Mouse (Mus musculus) thymus, adult 2 months (tissue): Measurements from ENCODE around the gene Ubac1. TPM values are rescaled to one million over a fixed set of nuclear protein-coding genes. Genes with fewer than 3 reads are reported as not detected.

Source experiments
- DNase-seq: peaks from one replicate; pipeline ENCODE4 v3.0.0; 2021
- H3K27ac ChIP-seq: fragments of 200-500 bp; 2 replicates; pipeline ENCODE4 v1.5.1; 2012; ENCODE audit warnings: low read length, control low read depth; ENCODE audit not compliant: control insufficient read depth, insufficient read depth
- H3K27me3 ChIP-seq: fragments of 200-500 bp; 2 replicates; pipeline ENCODE4 v1.6.1; 2012; ENCODE audit warnings: mild to moderate bottlenecking, low read length, moderate library complexity, mixed read lengths; ENCODE audit not compliant: control insufficient read depth, insufficient read depth
- H3K36me3 ChIP-seq: fragments of 200-500 bp; 2 replicates; pipeline ENCODE4 v1.6.1; 2012; ENCODE audit warnings: mild to moderate bottlenecking, low read length, moderate library complexity; ENCODE audit not compliant: control insufficient read depth, insufficient read depth
- H3K4me1 ChIP-seq: fragments of 200-500 bp; replicated peaks from 2 replicates; pipeline ENCODE4 v1.6.1; 2012; ENCODE audit warnings: low read length; ENCODE audit not compliant: control insufficient read depth, insufficient read depth
- H3K4me3 ChIP-seq: fragments of 200-500 bp; 2 replicates; pipeline ENCODE4 v1.5.1; 2012; ENCODE audit warnings: mild to moderate bottlenecking, low read length, control low read depth, moderate library complexity; ENCODE audit not compliant: control insufficient read depth, insufficient read depth
- CTCF ChIP-seq: fragments of 200-500 bp; IDR thresholded peaks from 2 replicates; pipeline ENCODE4 v1.5.1; 2012; ENCODE audit warnings: mild to moderate bottlenecking, control low read depth, low read length, moderate library complexity, borderline replicate concordance; ENCODE audit not compliant: control insufficient read depth, poor library complexity, insufficient read depth; ENCODE audit errors: extremely low read depth
- POLR2A ChIP-seq: fragments of 200-500 bp; IDR thresholded peaks from 2 replicates; pipeline ENCODE4 v1.6.1; 2012; ENCODE audit warnings: mild to moderate bottlenecking, low read length, control low read depth, moderate library complexity; ENCODE audit not compliant: control insufficient read depth, poor library complexity, insufficient read depth; ENCODE audit errors: extremely low read depth
- WGBS: fragments of 180-500 bp; shearing (Covaris S2); methylation state at CpG from one replicate; pipeline ENCODE4 v1.1.7; 2018; 5-methylcytosine and 5-hydroxymethylcytosine counted together
- polyA plus RNA-seq: library from polyadenylated mRNA; depleted of rRNA; stranded (reverse); fragments of >200 nt; gene quantifications from 2 replicates; pipeline ENCODE4 v1.2.3, GENCODE M21; 2012; rRNA removed

Gene Ubac1
- polyA plus RNA-seq, 1 experiment, result 66.3 TPM

GRCm38 (mm10) chr2:25982052-25982425 is 39.5 kb downstream of the Ubac1 start:
- 4% methylated on average over 16 of the region's 16 CpGs for WGBS
- H3K36me3 ChIP-seq, result no peaks in the 10 kb centered on the region
- peak overlapping the region; percentile 76 for H3K4me3 ChIP-seq
- DNase-seq, result peak; percentile 18
- H3K27me3 ChIP-seq, result no peaks in the 10 kb centered on the region
- H3K4me1 ChIP-seq, result peaks cover 12% of the 10 kb centered on the region
- H3K27ac ChIP-seq, result no peak overlapping the region
- no peak for TF ChIP-seq POLR2A
- no peak for TF ChIP-seq CTCF

- DNase-seq, result no peak
- no peaks in the 10 kb centered on the region for H3K27me3 ChIP-seq
- H3K27ac ChIP-seq, result no peak overlapping the region
- WGBS, result 89% methylated on average over 4 of the region's 4 CpGs
- TF ChIP-seq CTCF, result no peak
- TF ChIP-seq POLR2A, result no peak
- no peaks in the 10 kb centered on the region for H3K36me3 ChIP-seq
- H3K4me3 ChIP-seq, result no peak overlapping the region
- peaks cover 11% of the 10 kb centered on the region for H3K4me1 ChIP-seq
These were observed 42.5 kb downstream of the Ubac1 start for GRCm38 (mm10) chr2:25978997-25979396.

- DNase-seq, result no peak
- WGBS, result 84% methylated on average over 7 of the region's 7 CpGs
- peaks cover 8% of the 10 kb centered on the region for H3K4me1 ChIP-seq
- no peak overlapping the region for H3K27ac ChIP-seq
- TF ChIP-seq CTCF (no peak), POLR2A (no peak)
- no peaks in the 10 kb centered on the region for H3K27me3 ChIP-seq
- H3K4me3 ChIP-seq, result no peak overlapping the region
- no peaks in the 10 kb centered on the region for H3K36me3 ChIP-seq
These were observed 43.8 kb downstream of the Ubac1 start for GRCm38 (mm10) chr2:25977587-25978239.

DNA sequence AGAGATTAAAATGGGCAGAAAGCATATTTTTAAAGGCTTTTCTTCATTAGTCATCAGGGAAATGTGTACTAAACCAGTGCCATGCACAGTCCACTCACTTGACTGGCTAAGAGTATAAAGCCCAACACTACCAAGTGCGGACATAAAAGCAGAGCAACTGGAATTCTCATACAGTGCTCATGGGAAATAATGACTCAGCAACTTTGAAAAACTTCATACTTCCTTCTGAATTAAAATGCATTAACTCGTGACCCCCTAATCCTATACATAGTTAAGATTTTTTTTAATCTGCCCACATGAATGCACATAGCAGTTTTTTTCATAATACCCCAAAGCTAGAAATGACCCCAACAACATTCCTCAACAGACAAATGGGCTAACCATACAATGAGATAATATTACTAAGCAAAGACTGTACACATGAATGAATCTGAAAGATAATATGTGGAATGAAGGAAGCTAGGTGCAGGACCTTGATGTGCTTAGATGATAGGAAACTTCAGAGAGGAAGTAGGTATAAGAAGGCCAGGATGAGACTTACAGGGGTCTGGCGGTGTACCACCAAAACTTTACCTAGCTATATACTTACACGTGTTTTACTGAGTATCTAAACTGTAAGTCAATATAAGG is 46.3 kb downstream of the Ubac1 start:
- no peak overlapping the region for H3K4me3 ChIP-seq
- no peak for DNase-seq
- no peak for TF ChIP-seq POLR2A
- no peak for TF ChIP-seq CTCF
- H3K36me3 ChIP-seq, result no peaks in the 10 kb centered on the region
- WGBS, result 87% methylated on average over 4 of the region's 4 CpGs
- peaks cover 2% of the 10 kb centered on the region; the same call in 1 of the 2 replicates for H3K4me1 ChIP-seq
- no peaks in the 10 kb centered on the region for H3K27me3 ChIP-seq
- no peak overlapping the region for H3K27ac ChIP-seq

GRCm38 (mm10) chr2:25970426-25970825 is 51.1 kb downstream of the Ubac1 start:
- Histone ChIP-seq H3K36me3 (peaks cover 7% of the 10 kb centered on the region; the same call in 1 of the 2 replicates), H3K4me3 (no peak overlapping the region), H3K27ac (no peak overlapping the region), H3K4me1 (peaks cover 2% of the 10 kb centered on the region; the same call in 1 of the 2 replicates), H3K27me3 (no peaks in the 10 kb centered on the region)
- WGBS, result 66% methylated on average over 2 of the region's 2 CpGs
- no peak for TF ChIP-seq CTCF
- no peak for TF ChIP-seq POLR2A
- DNase-seq, result no peak

DNA sequence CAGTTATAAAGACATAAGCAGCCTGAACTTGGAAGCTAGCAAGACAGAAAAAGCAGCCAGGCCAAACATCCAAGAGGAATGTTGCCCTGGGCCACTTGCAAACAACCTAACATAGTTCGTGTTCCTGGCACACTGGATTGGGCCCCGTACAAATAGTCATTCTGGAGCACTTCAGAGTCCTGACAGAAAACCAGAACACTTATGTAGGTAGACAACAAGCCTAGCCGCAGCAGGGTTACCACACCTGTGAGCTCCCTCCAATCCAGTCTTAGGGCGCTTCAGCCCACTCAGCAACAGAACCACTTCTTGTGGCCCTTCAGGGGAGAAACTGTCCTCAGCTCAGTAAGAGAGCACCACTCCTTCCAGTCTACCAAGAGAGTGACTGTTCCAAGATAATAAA is 52.2 kb downstream of the Ubac1 start:
- no peak for DNase-seq
- peaks cover 14% of the 10 kb centered on the region; the same call in 1 of the 2 replicates for H3K36me3 ChIP-seq
- H3K27ac ChIP-seq, result no peak overlapping the region; the same call in 1 of the 2 replicates
- peaks cover 2% of the 10 kb centered on the region; the same call in 1 of the 2 replicates for H3K4me1 ChIP-seq
- no peaks in the 10 kb centered on the region for H3K27me3 ChIP-seq
- WGBS, result 97% methylated on average over 4 of the region's 4 CpGs
- H3K4me3 ChIP-seq, result no peak overlapping the region
- TF ChIP-seq CTCF (no peak), POLR2A (no peak)

GRCm38 (mm10) chr2:25949291-25949690 is 72.3 kb downstream of the Ubac1 start:
- Histone ChIP-seq H3K36me3 (peaks cover 9% of the 10 kb centered on the region), H3K27ac (no peak overlapping the region), H3K27me3 (no peaks in the 10 kb centered on the region), H3K4me3 (no peak overlapping the region), H3K4me1 (no peaks in the 10 kb centered on the region)
- DNase-seq, result no peak
- 98% methylated on average over 3 of the region's 3 CpGs for WGBS
- no peak for TF ChIP-seq CTCF
- no peak for TF ChIP-seq POLR2A

Other genes with a start within 250 kb of the Ubac1 start
- gene Lcn11, start 244.7 kb downstream of the Ubac1 start, polyA plus RNA-seq, result 0.23 and 0.49 TPM in 2 replicates
- gene Gm13539, start 239.5 kb downstream of the Ubac1 start, polyA plus RNA-seq, result 1.0 and 2.4 TPM in 2 replicates
- gene Glt6d1, start 205.9 kb downstream of the Ubac1 start, polyA plus RNA-seq, result not detected in 2 replicates
- not detected in 2 replicates for gene Lcn9, start 198.6 kb downstream of the Ubac1 start, polyA plus RNA-seq
- gene Sohlh1, start 174.5 kb downstream of the Ubac1 start, polyA plus RNA-seq, result 0.09 and 0.18 TPM in 2 replicates
- gene Kcnt1, start 158.0 kb downstream of the Ubac1 start, polyA plus RNA-seq, result 1.1 and 1.2 TPM in 2 replicates
- gene Camsap1, start 38.5 kb downstream of the Ubac1 start, polyA plus RNA-seq, result 20.7 and 21.7 TPM in 2 replicates
- gene Nacc2, start 101.5 kb upstream of the Ubac1 start, polyA plus RNA-seq, result 12.6 and 13.8 TPM in 2 replicates
- gene Lhx3, start 186.5 kb upstream of the Ubac1 start, polyA plus RNA-seq, result 0.19 and 0.47 TPM in 2 replicates
- gene Qsox2, start 215.8 kb upstream of the Ubac1 start, polyA plus RNA-seq, result 18.3 and 22.7 TPM in 2 replicates